ENCODE assay signal across 8 mouse cellular contexts in the genomic region with DNA sequence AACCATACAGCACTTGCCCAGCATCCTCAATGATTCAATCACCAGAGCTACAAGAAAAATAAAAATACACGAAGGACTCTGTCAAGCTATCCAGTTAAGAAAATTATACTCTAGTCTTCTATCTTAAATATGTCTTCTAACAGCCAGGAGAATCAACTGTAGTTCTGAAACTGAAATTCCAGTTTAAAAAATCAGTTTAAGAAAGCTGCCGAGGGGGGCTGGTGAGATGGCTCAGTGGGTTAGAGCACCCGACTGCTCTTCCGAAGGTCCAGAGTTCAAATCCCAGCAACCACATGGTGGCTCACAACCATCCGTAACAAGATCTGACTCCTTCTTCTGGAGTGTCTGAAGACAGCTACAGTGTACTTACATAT. TPM values are rescaled to one million over a fixed set of nuclear protein-coding genes. Genes with fewer than 3 reads are reported as not detected.
DNase-seq lines count a peak whose midpoint lies in the region; ATAC-seq and TF ChIP-seq lines count a peak whose summit lies in the region.
"Not testable (repeated sequence)": the region's sequence is repeated elsewhere in the genome, so short reads cannot be mapped to it uniquely, and the experiment has no call there.

No protein-coding gene starts in this region.

- peak; percentile 9 for DNase-seq in MEL-GATA-1-ER (ENCODE audit: extremely low read depth, low read depth)
- not testable (repeated sequence) for DNase-seq in left cerebral cortex, adult 2 months (ENCODE audit: extremely low spot score in 1 of 2, low spot score in 2 of 2)

- not testable (repeated sequence) for H3K9ac ChIP-seq in forebrain, embryonic 12.5 days; heart, embryonic 13.5 days; hindbrain, embryonic 16.5 days (ENCODE audit: low read depth, low read length); liver, embryonic 15.5 days; midbrain, embryonic 12.5 days (replicated peaks); stomach, embryonic 14.5 days (replicated peaks; ENCODE audit: low read depth, low read length)

- H3K4me3 ChIP-seq in forebrain, embryonic 12.5 days (replicated peaks): peak overlapping the region; percentile 85; the same call in 1 of the 2 replicates
- H3K4me3 ChIP-seq in heart, embryonic 13.5 days: peak overlapping the region; percentile 70
- H3K4me3 ChIP-seq in hindbrain, embryonic 16.5 days (ENCODE audit: low read length): peak overlapping the region; percentile 71
- H3K4me3 ChIP-seq in left cerebral cortex, adult 2 months: peak overlapping the region; percentile 95
- peak overlapping the region; percentile 96; the same call in 1 of the 2 replicates for H3K4me3 ChIP-seq in liver, embryonic 15.5 days (replicated peaks)
- peak overlapping the region; percentile 86 for H3K4me3 ChIP-seq in midbrain, embryonic 12.5 days
- peak overlapping the region; percentile 87; the same call in 1 of the 2 replicates for H3K4me3 ChIP-seq in stomach, embryonic 14.5 days (ENCODE audit: low read depth, low read length)

- TF ChIP-seq CTCF in left cerebral cortex, adult 2 months (IDR thresholded peaks at IDR 0.05): not testable (repeated sequence)

- not testable (repeated sequence) for H3K27me3 ChIP-seq in forebrain, embryonic 12.5 days; heart, embryonic 13.5 days (replicated peaks); hindbrain, embryonic 16.5 days (replicated peaks; ENCODE audit: control insufficient read depth, insufficient read depth, low read length); liver, embryonic 15.5 days; midbrain, embryonic 12.5 days; stomach, embryonic 14.5 days (ENCODE audit: control insufficient read depth, insufficient read depth, low read length)

- not testable (repeated sequence) for H3K4me1 ChIP-seq in forebrain, embryonic 12.5 days; hindbrain, embryonic 16.5 days (ENCODE audit: control insufficient read depth, insufficient read depth, low read depth, low read length); midbrain, embryonic 12.5 days; stomach, embryonic 14.5 days (ENCODE audit: control insufficient read depth, insufficient read depth, low read length)
- H3K4me1 ChIP-seq in heart, embryonic 13.5 days: peaks cover 31% of the 10 kb centered on the region
- H3K4me1 ChIP-seq in liver, embryonic 15.5 days (replicated peaks): peaks cover 21% of the 10 kb centered on the region

- H3K27ac ChIP-seq in forebrain, embryonic 12.5 days; heart, embryonic 13.5 days (replicated peaks); hindbrain, embryonic 16.5 days (ENCODE audit: low read depth, low read length); left cerebral cortex, adult 2 months; liver, embryonic 15.5 days (replicated peaks); midbrain, embryonic 12.5 days (replicated peaks); stomach, embryonic 14.5 days (ENCODE audit: low read length): not testable (repeated sequence)

- H3K4me2 ChIP-seq in forebrain, embryonic 12.5 days: peak overlapping the region; percentile 67
- peak overlapping the region; percentile 73 for H3K4me2 ChIP-seq in heart, embryonic 13.5 days
- H3K4me2 ChIP-seq in hindbrain, embryonic 16.5 days (ENCODE audit: low read length): peak overlapping the region; percentile 75
- peak overlapping the region; percentile 86 for H3K4me2 ChIP-seq in liver, embryonic 15.5 days
- H3K4me2 ChIP-seq in midbrain, embryonic 12.5 days (replicated peaks): peak overlapping the region; percentile 63
- peak overlapping the region; percentile 39 for H3K4me2 ChIP-seq in stomach, embryonic 14.5 days (replicated peaks; ENCODE audit: low read depth, low read length)

- intact Hi-C loops in left cerebral cortex, adult 2 months (cut with DNase I): loop anchor here (1.0 kb wide), 1 partner anchor 111 kb away; a partner anchor contains a TSS

- H3K36me3 ChIP-seq in forebrain, embryonic 12.5 days (replicated peaks); heart, embryonic 13.5 days; hindbrain, embryonic 16.5 days (ENCODE audit: control insufficient read depth, insufficient read depth, low read length); liver, embryonic 15.5 days (replicated peaks); midbrain, embryonic 12.5 days; stomach, embryonic 14.5 days (ENCODE audit: control insufficient read depth, insufficient read depth, low read length): not testable (repeated sequence)

- not testable (repeated sequence) for ATAC-seq in forebrain, embryonic 12.5 days (ENCODE audit: low FRiP score); heart, embryonic 13.5 days (ENCODE audit: extremely low read depth, insufficient number of reproducible peaks, low FRiP score, low TSS enrichment); hindbrain, embryonic 16.5 days; liver, embryonic 15.5 days (ENCODE audit: insufficient read depth); midbrain, embryonic 12.5 days (ENCODE audit: low FRiP score, low read depth); stomach, embryonic 14.5 days (ENCODE audit: insufficient number of reproducible peaks, insufficient read depth, low FRiP score, low read depth)

- H3K9me3 ChIP-seq in forebrain, embryonic 12.5 days; heart, embryonic 13.5 days; hindbrain, embryonic 16.5 days (ENCODE audit: control insufficient read depth, low read length); liver, embryonic 15.5 days (replicated peaks); midbrain, embryonic 12.5 days; stomach, embryonic 14.5 days (ENCODE audit: control insufficient read depth, low read depth, low read length): not testable (repeated sequence)

- WGBS in forebrain, embryonic 12.5 days: 69% methylated on average over 5 of the region's 5 CpGs
- 68% methylated on average over 5 of the region's 5 CpGs for WGBS in heart, embryonic 13.5 days
- WGBS in hindbrain, embryonic 16.5 days: 74% methylated on average over 4 of the region's 5 CpGs
- WGBS in liver, embryonic 15.5 days (ENCODE audit: insufficient replicate concordance): 61% methylated on average over 4 of the region's 5 CpGs
- 66% methylated on average over 4 of the region's 5 CpGs for WGBS in midbrain, embryonic 12.5 days
- WGBS in stomach, embryonic 14.5 days: 68% methylated on average over 4 of the region's 5 CpGs

RNA-seq across cellular contexts. Expression of a gene that starts 0.6 kb away (rescaled TPM):
- 29.9 and 34.4 TPM in 2 replicates for polyA plus RNA-seq in forebrain, embryonic 12.5 days (2016; fragmentation: Nextera tagmentation; extraction: Ambion mirVana)
- 17.4 and 20.2 TPM in 2 replicates for polyA plus RNA-seq in heart, embryonic 13.5 days (2015; fragmentation: Nextera tagmentation; extraction: Ambion mirVana)
- polyA plus RNA-seq in hindbrain, embryonic 16.5 days (2015; fragmentation: Nextera tagmentation; extraction: Ambion mirVana): 30.2 and 34.3 TPM in 2 replicates
- total RNA-seq in left cerebral cortex, adult 2 months (2021): 10 to 100 TPM; 45.0 to 46.1 TPM
- 5.1 and 5.5 TPM in 2 replicates for polyA plus RNA-seq in liver, embryonic 15.5 days (2015; fragmentation: Nextera tagmentation; extraction: Ambion mirVana)
- polyA plus RNA-seq in midbrain, embryonic 12.5 days (2016; fragmentation: Nextera tagmentation; extraction: Ambion mirVana): 29.7 and 30.0 TPM in 2 replicates
- polyA plus RNA-seq in stomach, embryonic 14.5 days (2014; fragmentation: Nextera tagmentation; extraction: Ambion mirVana): 34.2 and 40.5 TPM in 2 replicates
